Mouse (Mus musculus) kidney, adult 10 weeks (tissue): ENCODE results near the gene Cpsf7. TPM values are rescaled to one million over a fixed set of nuclear protein-coding genes. Genes with fewer than 3 reads are reported as not detected.

ENCODE experiments used
- polyA plus RNA-seq: library from polyadenylated mRNA; stranded (reverse); fragments of 350-450 nt; fragmentation: Illumina TruSeq; extraction: RNeasy Lipid Tissue Mini Kit (QIAGEN cat#74804); gene quantifications from one replicate; pipeline ENCODE4 v1.2.3, GENCODE M21; 2014; ENCODE audit warnings: low read depth, low replicate concordance

The Cpsf7 gene
- polyA plus RNA-seq = 35.0 TPM

GRCm38 (mm10) chr19:10525106-10525901 lies at the start of gene Cpsf7:
Cpsf7 (plus strand) TSS chr19:10525266.

GRCm38 (mm10) chr19:10482703-10483102 lies 42.4 kb upstream of the Cpsf7 start, which contains the start of gene Ppp1r32:
Ppp1r32 (minus strand) TSS chr19:10482928.

GRCm38 (mm10) chr19:10525910-10526309 lies 844 bp downstream of the Cpsf7 start, which contains the start of gene Sdhaf2:
Sdhaf2 (minus strand) TSS chr19:10526142.

GRCm38 (mm10) chr19:10555624-10556510 lies 30.8 kb downstream of the Cpsf7 start, which contains the start of gene Tmem216:
Tmem216 (minus strand) TSS chr19:10556238.

GRCm38 (mm10) chr19:10576690-10577561 lies 51.9 kb downstream of the Cpsf7 start, which contains the start of the genes Cyb561a3 and Tmem138:
Cyb561a3 (plus strand) TSS chr19:10577172.
Tmem138 (minus strand) TSS chr19:10577362.

Other genes starting within 250 kb of the Cpsf7 start
- gene Dagla, start 220.4 kb upstream of the Cpsf7 start, polyA plus RNA-seq = not detected
- 0.65 TPM for gene Syt7, start 136.2 kb upstream of the Cpsf7 start, polyA plus RNA-seq
- not detected for gene Lrrc10b, start 67.8 kb upstream of the Cpsf7 start, polyA plus RNA-seq
- gene Ppp1r32, start 42.3 kb upstream of the Cpsf7 start, polyA plus RNA-seq = not detected
- 72.4 TPM for gene Sdhaf2, start 876 bp downstream of the Cpsf7 start, polyA plus RNA-seq
- gene Tmem216, start 31.0 kb downstream of the Cpsf7 start, polyA plus RNA-seq = 5.5 TPM
- 3.2 TPM for gene Cyb561a3, start 51.9 kb downstream of the Cpsf7 start, polyA plus RNA-seq
- 5.4 TPM for gene Tmem138, start 52.1 kb downstream of the Cpsf7 start, polyA plus RNA-seq
- gene Ddb1, start 80.1 kb downstream of the Cpsf7 start, polyA plus RNA-seq = 62.9 TPM
- gene Tkfc, start 80.4 kb downstream of the Cpsf7 start, polyA plus RNA-seq = 21.8 TPM
- gene Vwce, start 108.9 kb downstream of the Cpsf7 start, polyA plus RNA-seq = 0.93 TPM
- not detected for gene Pga5, start 152.8 kb downstream of the Cpsf7 start, polyA plus RNA-seq
- 2.6 TPM for gene Vps37c, start 163.5 kb downstream of the Cpsf7 start, polyA plus RNA-seq
- not detected for gene Cd5, start 213.7 kb downstream of the Cpsf7 start, polyA plus RNA-seq